Mouse (Mus musculus) ovary, postnatal 14 days (tissue): ENCODE data around the gene Fmc1.
"Not testable (repeated sequence)": the region's sequence is repeated elsewhere in the genome, so short reads cannot be mapped to it uniquely, and the experiment has no call there.

Experiments used
- DNase-seq: peaks from one replicate; pipeline ENCODE4 v3.0.0; 2022; ENCODE audit warnings: low spot score

Gene Fmc1

GRCm38 (mm10) chr6:38533428-38534405 lies at the start of gene Fmc1:
Gene Fmc1 (plus strand): TSS chr6:38533502.
- peak; percentile 93 for DNase-seq

GRCm38 (mm10) chr6:38492550-38492949 lies 40.8 kb upstream of the Fmc1 start:
- no peak for DNase-seq

- no peak for DNase-seq
Measured at GRCm38 (mm10) chr6:38495641-38496040, 37.7 kb upstream of the Fmc1 start.

DNA sequence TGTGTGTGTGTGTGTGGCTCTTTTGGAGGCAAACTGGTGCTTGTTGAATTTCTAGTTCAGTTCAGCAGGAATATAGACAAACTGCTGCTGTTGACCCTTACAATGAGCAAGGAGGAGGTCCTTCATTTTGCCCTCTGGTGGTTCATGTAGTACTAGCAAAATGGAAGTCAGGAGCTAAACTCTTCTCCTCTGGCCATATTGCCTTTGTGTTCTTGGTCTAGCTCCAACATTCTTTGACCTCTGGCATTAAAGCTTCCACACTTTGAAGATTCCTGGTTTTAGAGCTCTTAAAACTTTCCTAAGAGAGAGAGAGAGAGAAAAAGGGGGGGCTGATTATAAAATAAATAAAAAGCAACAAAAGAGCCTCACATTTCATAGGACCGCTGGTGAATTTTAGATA lies 21.2 kb upstream of the Fmc1 start:
- no peak for DNase-seq

- DNase-seq = no peak
Measured at GRCm38 (mm10) chr6:38512830-38513229, 20.5 kb upstream of the Fmc1 start.

- no peak for DNase-seq
Measured at GRCm38 (mm10) chr6:38515201-38515600, 18.1 kb upstream of the Fmc1 start.

- DNase-seq = no peak
Measured at GRCm38 (mm10) chr6:38523851-38524250, 9.5 kb upstream of the Fmc1 start.

DNA sequence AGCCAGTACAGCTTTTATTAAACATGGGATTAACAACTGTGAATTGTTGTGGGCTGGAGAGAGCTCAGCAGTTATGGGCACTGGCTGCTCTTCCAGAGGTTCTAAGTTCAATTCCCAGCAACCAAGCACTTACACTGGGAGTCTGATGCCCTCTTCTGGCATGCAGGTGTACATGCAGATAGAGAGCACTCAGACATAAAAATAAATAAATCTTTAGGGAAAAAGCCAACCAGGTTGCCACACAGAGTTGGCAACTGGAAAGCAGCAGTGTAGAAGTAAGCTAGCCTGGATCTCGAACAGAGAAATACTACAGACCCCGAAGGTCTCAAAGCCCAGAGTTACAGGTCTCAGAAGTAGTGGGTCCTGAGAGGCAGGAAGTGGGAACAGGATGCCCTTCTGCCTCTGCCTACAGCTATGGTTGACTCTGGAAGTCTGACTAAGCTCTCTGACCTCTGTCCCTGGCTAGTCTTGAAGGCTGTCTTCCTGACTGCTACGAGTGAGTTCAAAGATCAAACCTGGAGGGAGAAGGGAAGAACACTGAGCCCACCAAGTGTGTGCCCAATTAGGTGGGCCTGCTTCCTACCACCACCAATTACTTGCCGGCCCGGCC lies 2.0 kb upstream of the Fmc1 start:
- no peak for DNase-seq

DNA sequence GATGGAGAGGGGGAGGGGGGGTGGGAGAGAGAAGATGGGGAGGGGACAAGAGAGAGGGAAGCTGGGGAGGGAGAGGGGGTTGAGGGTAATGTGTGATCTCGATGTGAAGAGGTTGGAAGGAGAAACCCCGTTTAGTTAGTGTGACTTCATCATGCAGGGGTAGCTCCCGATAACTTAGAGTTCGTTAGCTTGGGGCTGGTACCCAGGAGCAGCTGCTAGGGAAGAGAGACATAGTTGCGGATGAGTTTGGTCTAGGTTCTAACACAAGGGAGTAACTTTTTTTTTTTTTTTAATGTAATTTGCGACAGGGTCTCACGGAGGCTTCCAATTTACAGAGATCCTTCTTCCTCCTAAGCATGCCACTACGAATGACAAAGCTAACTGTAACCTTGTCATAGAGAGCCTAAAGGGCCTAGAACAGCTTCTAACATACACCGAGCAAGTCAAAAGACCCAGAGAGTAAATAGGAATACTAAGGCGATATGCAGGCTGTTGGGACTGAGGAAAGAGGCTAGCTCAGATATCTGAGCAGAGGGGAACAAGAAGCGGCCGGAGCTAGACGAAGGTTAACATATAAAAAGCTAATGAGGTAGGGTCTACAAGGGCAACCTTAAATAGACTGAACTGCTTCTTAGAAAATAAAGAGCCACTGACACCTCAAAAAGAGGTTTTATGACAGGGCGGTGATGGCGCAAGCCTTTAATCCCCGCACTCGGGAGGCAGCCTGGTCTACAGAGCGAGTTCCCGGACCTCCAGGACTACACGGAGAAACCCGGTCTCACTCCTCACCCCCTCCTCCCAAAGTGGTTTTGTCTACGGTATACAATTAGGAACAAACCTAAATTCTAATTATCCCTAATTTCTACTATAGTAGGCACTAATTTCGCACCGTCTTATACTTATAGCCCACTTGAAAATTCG lies 542 bp upstream of the Fmc1 start:
- DNase-seq = no peak

GRCm38 (mm10) chr6:38534640-38535365 lies 1.5 kb downstream of the Fmc1 start:
- DNase-seq = peak; percentile 100

GRCm38 (mm10) chr6:38535366-38535690 lies 2.0 kb downstream of the Fmc1 start:
- no peak for DNase-seq

GRCm38 (mm10) chr6:38535788-38536187 lies 2.5 kb downstream of the Fmc1 start:
- no peak for DNase-seq

DNA sequence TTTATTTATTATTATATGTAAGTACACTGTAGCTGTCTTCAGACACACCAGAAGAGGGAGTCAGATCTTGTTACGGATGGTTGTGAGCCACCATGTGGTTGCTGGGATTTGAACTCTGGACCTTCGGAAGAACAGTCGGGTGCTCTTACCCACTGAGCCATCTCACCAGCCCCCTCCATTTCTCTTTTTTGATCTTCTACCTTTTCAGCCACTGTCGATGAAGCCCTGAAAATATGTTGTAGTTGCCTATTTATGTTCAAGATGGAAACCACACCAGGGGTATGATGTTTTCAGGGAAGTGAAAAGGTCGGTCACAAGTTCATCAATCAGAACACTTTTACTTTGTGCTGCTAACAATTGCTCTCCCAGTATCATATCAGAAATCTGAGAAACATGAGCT lies 10.8 kb downstream of the Fmc1 start:
- not testable (repeated sequence) for DNase-seq

- not testable (repeated sequence) for DNase-seq
Measured at GRCm38 (mm10) chr6:38547005-38547404, 13.7 kb downstream of the Fmc1 start.

DNA sequence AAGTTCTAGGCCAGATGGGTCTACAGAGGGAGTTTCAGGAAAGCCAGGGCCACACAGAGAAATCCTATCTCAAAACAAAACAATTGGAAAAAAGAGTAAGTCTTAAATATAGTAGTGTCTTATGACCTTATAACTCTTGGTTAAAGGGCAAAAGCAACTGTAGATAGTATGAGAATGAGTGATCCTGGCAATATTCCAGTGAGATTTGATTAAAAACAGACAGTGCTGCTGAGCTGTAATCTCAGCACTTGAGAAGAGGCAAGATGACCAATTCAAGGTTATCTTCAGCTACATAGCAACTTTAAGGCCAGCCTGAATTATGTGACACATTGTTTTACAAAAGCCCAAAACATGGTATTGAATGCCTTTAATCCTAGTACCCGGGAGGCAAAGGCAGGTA lies 14.4 kb downstream of the Fmc1 start:
- no peak for DNase-seq

DNA sequence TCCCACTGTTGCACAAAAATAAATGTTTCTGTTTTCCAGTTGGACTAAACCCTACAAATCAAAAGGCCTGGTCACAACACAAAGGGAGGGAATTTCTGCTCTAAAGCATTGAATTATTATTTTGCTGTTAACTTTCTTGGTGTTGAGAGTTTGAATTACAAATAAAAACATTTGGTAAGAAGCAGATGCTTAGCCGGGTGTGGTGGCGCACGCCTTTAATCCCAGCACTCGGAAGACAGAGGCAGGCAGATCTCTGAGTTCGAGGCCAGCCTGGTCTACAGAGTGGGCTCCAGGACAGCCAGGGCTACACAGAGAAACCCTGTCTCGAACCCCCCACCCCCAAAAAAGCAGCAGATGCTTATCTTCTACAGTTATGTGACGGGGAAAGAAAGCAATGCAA lies 15.3 kb downstream of the Fmc1 start:
- not testable (repeated sequence) for DNase-seq

- DNase-seq = not testable (repeated sequence)
Measured at GRCm38 (mm10) chr6:38549840-38550239, 16.5 kb downstream of the Fmc1 start.

GRCm38 (mm10) chr6:38550250-38551061 lies 17.2 kb downstream of the Fmc1 start:
- no peak for DNase-seq

DNA sequence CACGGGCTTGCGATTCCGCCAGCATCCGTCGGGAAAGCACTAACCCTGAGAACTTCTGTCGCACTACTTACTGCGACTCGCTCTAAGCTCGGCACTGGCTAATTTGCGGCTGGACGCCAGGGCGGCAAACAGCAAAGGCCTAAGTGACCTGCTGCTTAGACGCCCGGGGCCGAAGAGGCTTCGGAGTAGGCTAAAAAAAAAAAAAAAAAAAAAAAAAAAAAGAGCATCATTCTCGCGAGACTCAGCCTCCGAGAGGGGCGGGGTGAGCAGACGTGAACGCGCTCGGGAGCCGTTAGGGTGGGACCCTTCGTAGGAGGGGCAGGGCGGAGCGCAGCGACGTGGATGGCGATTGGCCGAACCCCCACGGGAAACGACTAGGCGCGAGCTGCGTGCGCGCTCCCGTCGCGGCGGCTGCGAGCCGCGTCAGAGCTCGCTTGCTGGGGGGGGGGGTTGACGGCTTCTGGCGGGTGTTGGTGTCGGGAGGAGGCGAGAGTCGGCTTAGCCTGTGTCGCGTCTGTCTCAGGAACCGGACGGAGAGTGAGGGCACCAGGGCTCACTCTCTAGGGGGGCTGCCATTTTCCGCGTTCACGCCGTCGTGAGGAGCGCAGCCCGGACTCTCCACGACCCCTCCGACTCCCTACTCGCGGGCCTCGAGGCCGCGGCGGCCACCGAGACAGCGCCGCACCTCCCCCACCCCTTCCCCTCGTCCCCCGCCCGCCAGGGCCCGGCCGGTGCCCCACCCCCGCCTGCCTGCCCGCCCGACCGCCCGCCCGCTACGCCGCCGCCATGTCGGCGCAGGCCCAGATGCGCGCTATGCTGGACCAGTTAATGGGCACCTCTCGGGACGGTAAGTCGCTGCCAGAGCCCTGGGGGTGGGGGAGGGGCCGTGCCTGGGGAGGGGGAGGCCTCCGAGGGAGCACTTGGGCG lies 18.0 kb downstream of the Fmc1 start, which contains the start of gene Luc7l2:
Gene Luc7l2 (plus strand): TSS at position 273 of the 927 bp plus-strand sequence.
- peak; percentile 91 for DNase-seq
